Mouse (Mus musculus) limb, embryonic 13.5 days (tissue): ENCODE measurements around the gene Cdk4. TPM values are rescaled to one million over a fixed set of nuclear protein-coding genes. Genes with fewer than 3 reads are reported as not detected.
"Not testable (repeated sequence)": the region's sequence is repeated elsewhere in the genome, so short reads cannot be mapped to it uniquely, and the experiment has no call there.

Source experiments
- ATAC-seq: fragments of 200-750 bp; cut with Nextera tagmentation; 2 replicates; pipeline ENCODE4 v1.8.0; 2017; ENCODE audit warnings: low read depth, moderate number of reproducible peaks, moderate TSS enrichment; ENCODE audit not compliant: low FRiP score
- H3K27ac ChIP-seq: fragments of 300-500 bp; sonication (generic); 2 replicates; pipeline ENCODE4 v1.5.1; 2015; ENCODE audit warnings: inconsistent platforms, mild to moderate bottlenecking, moderate library complexity
- H3K27me3 ChIP-seq: fragments of 300-500 bp; sonication (generic); 2 replicates; pipeline ENCODE4 v1.6.1; 2015; ENCODE audit warnings: mild to moderate bottlenecking, inconsistent platforms
- H3K36me3 ChIP-seq: fragments of 300-500 bp; sonication (generic); 2 replicates; pipeline ENCODE4 v1.6.1; 2015; ENCODE audit warnings: inconsistent platforms, mild to moderate bottlenecking, moderate library complexity
- H3K4me1 ChIP-seq: fragments of 300-500 bp; sonication (generic); 2 replicates; pipeline ENCODE4 v1.6.1; 2015; ENCODE audit warnings: inconsistent platforms
- H3K4me2 ChIP-seq: fragments of 300-500 bp; sonication (generic); replicated peaks from 2 replicates; pipeline ENCODE4 v1.6.1; 2015; ENCODE audit warnings: inconsistent platforms, mild to moderate bottlenecking, moderate library complexity
- H3K4me3 ChIP-seq: fragments of 300-500 bp; sonication (generic); 2 replicates; pipeline ENCODE4 v1.5.1; 2015; ENCODE audit warnings: moderate library complexity, mild to moderate bottlenecking, inconsistent platforms
- H3K9ac ChIP-seq: fragments of 300-500 bp; sonication (generic); 2 replicates; pipeline ENCODE4 v1.6.1; 2015; ENCODE audit warnings: mild to moderate bottlenecking, inconsistent platforms
- H3K9me3 ChIP-seq: fragments of 300-500 bp; sonication (generic); 2 replicates; pipeline ENCODE4 v1.6.1; 2016; ENCODE audit warnings: inconsistent platforms
- WGBS: fragments of 180-500 bp; shearing (Covaris S2); methylation state at CpG from one replicate; pipeline ENCODE4 v1.1.7; 2015; 5-methylcytosine and 5-hydroxymethylcytosine counted together
- polyA plus RNA-seq: library from polyadenylated mRNA; unstranded; fragments of >200 nt; fragmentation: Nextera tagmentation; extraction: Ambion mirVana; gene quantifications from 2 replicates; pipeline ENCODE4 v1.2.1, GENCODE M21; 2015

Cdk4 gene
- polyA plus RNA-seq, 1 experiment from 2014 or later, result 2,027 TPM

DNA sequence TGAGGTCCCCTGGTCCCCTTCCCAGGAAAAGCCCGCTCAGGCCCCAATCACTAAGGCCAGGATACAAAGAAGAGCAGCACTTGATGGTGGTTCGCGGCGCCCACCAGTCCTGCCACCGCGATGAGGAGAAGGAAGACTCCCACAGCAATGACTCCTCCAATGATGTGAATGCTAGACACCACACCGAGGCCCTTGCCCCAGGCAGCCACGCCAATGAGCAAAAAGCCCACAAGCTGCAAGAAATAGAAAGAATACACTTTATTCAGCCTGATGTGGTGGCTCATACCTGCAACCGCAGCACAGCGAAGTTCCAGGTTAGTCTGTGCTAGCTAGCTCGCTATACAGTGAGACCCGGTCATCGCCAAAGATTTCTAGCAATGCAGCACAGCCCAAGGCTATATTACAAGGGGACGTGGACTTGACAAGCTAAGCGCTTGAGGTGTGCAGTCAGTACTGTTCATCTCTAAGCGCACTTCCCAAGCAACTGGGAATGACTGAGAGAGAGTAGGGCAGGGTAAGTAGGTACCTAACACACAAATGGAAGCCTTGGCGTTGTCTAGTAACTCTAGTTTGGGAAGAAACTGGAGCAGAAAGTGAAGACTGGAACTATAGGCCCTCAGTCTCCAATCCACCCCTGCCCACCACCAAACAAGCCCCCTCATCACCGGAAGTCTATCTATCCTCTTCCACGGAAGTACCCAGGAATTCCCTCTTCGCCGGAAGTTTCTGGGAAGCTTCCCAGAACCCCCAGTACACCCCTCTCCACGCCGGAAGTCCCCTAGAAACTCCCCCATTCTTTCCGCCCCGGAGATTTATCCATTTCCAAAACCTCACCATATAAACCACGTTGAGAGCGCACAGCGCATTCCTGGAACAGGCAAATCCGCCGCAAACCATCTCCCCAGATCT, 6.2 kb downstream of the Cdk4 start:
- peak overlapping the region; percentile 98 for H3K4me2 ChIP-seq

DNA sequence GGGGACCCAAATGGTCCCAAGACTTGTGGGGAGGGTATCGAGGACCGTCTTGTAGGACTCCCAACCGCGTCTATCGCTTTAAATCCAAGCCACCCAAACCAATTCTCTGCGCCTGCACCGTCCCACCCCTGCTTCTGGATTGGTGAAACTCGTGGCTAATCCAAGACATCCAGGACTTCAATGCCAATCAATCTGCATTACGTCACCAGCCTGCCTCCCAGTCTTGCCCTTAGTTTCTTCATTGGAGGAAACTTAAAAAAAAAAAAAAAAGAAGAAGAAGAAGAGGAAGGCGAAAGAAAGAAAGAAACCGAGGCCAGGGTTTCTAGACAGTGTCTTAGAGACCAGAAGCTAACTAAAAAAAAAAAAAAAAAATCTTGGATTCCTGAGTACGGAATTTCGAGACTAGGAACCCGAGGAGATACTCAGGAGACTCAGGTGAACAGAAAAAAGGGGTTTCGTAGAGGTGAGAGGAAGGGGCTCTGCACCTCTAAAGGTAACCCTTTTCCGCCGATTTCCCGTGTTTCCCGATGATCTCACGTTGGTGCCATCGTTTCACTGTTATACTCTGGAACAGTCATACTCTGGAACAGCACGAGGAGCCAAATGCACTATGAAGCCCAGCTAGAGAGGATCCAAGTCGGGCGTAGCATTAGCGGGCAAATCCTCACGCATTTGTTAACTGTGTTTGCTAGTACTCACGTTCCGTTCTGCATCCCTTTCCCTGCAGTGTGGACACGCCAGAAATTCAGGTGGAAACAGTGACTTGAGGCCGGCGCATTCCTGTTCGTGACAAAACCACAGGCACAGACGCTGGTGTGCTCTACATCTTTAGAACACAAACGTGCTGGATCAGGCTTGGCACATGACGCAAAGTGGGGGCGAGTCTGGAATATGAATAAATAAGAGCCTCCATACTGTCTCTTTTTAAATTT, 7.1 kb downstream of the Cdk4 start, which contains the start of gene Tspan31:
Gene Tspan31, minus strand, starts transcription at position 75 of the 932 bp plus-strand sequence.
- Histone ChIP-seq H3K4me2 (peak within 1 kb of the TSS; percentile 98), H3K36me3 (peaks cover 33% of the 10 kb centered on the region), H3K9me3 (no peaks in the 10 kb centered on the region), H3K4me3 (peak within 1 kb of the TSS; percentile 68), H3K27me3 (peaks cover 8% of the 10 kb centered on the region), H3K27ac (peak within 1 kb of the TSS; percentile 89), H3K9ac (peak within 1 kb of the TSS; percentile 78), H3K4me1 (peaks cover 22% of the 10 kb centered on the region)
- WGBS, result 2% methylated on average over 36 of the region's 36 CpGs
- ATAC-seq, result peak; percentile 92

More for the DNA sequence above, 6.2 kb downstream of the Cdk4 start:
- Histone ChIP-seq H3K27me3 (no peaks in the 10 kb centered on the region), H3K36me3 (peaks cover 42% of the 10 kb centered on the region), H3K4me3 (peak overlapping the region; percentile 68), H3K9ac (peak overlapping the region; percentile 78), H3K27ac (peak overlapping the region; percentile 89), H3K9me3 (no peaks in the 10 kb centered on the region), H3K4me1 (peaks cover 32% of the 10 kb centered on the region)
- ATAC-seq, result peak; percentile 73
- WGBS, result 7% methylated on average over 30 of the region's 30 CpGs

DNA sequence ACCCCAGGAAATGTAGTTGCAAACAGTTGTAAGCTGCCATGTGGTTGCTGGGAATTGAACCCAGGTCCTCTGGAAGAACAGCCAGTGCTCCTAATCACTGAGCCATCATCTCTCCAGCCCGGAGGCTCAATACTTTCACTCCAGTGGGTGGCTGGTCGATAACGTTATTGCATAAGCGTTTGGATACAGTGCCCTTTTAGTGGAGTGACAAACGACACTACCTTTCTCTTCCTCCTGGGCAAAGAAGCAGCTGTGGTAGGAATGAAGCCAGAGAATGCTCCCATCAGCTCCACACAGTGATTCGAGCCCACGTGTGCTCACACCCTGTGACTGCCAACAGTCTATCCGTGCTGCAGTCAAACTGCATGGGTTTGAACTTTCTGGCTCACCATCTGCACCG, 7.9 kb downstream of the Cdk4 start:
- WGBS, result 79% methylated on average over 9 of the region's 9 CpGs

DNA sequence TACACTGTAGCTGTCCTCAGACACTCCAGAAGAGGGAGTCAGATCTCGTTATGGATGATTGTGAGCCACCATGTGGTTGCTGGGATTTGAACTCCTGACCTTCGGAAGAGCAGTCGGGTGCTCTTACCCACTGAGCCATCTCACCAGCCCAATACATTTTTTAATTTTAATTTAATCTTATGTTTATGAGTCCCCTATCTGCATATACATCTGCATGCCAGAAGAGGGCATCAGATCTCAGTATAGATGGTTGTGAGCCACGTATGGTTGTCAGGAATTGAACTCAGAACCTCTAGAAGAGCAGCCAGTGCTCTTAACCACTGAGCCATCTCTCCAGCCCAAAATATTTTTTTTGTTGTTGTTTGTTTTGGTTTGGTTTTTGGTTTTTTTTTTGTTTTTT, 8.9 kb downstream of the Cdk4 start:
- H3K4me2 ChIP-seq, H3K27ac ChIP-seq, ATAC-seq, H3K9ac ChIP-seq, H3K9me3 ChIP-seq, H3K4me3 ChIP-seq: not testable (repeated sequence)
- Histone ChIP-seq H3K27me3 (peaks cover 27% of the 10 kb centered on the region), H3K4me1 (peaks cover 22% of the 10 kb centered on the region), H3K36me3 (peaks cover 15% of the 10 kb centered on the region)
- 88% methylated on average over 4 of the region's 4 CpGs for WGBS

More for the DNA sequence above, 7.9 kb downstream of the Cdk4 start:
- H3K9me3 ChIP-seq, result no peaks in the 10 kb centered on the region
- H3K4me2 ChIP-seq, result peak overlapping the region; percentile 98
- H3K36me3 ChIP-seq, result peaks cover 26% of the 10 kb centered on the region
- no peak overlapping the region for H3K27ac ChIP-seq
- H3K27me3 ChIP-seq, result peaks cover 16% of the 10 kb centered on the region
- no peak for ATAC-seq
- peaks cover 22% of the 10 kb centered on the region for H3K4me1 ChIP-seq
- H3K9ac ChIP-seq, result peak overlapping the region; percentile 76
- H3K4me3 ChIP-seq, result peak overlapping the region; percentile 68

DNA sequence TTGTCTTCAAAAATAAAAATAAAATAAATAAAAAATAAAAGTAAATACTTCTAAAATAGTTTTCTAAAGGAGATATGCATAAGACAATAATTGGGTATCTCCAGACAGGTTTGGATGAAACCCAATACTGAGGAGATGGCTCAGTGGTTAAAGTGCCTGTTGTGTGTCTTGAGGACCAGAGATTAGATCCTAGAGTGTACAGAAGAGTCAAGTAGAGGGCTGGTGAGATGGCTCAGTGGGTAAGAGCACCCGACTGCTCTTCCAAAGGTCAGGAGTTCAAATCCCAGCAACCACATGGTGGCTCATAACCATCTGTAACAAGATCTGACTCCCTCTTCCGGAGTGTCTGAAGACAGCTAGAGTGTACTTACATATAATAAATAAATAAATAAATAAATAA, 9.6 kb downstream of the Cdk4 start:
- WGBS, result 81% methylated on average over 2 of the region's 2 CpGs
- ATAC-seq, result not testable (repeated sequence)

DNA sequence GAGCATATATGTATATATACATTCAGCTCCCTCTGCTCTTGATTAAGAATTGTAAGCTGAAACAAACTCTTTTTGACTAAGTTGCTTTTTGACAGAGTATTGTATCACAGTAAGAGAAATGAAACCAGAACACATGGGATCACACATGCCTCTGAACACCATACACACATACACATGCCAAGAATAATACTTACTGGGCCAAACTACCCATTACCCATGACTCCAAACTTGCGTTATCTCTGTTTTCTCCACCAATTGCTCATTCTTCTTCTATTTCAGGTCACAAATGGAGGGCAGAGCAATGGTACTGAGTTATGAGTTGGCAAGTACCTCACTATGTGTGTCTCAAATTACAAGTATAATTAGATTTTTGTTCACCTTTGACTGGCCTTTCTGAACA, 10.6 kb downstream of the Cdk4 start:
- no peak overlapping the region for H3K9ac ChIP-seq
- H3K27me3 ChIP-seq, result peaks cover 44% of the 10 kb centered on the region
- no peaks in the 10 kb centered on the region for H3K36me3 ChIP-seq
- H3K9me3 ChIP-seq, result no peaks in the 10 kb centered on the region
- 82% methylated on average over 1 of the region's 1 CpGs for WGBS
- no peak overlapping the region for H3K27ac ChIP-seq
- no peak for ATAC-seq
- H3K4me2 ChIP-seq, result no peak overlapping the region
- H3K4me3 ChIP-seq, result no peak overlapping the region
- peaks cover 22% of the 10 kb centered on the region for H3K4me1 ChIP-seq

More for the DNA sequence above, 9.6 kb downstream of the Cdk4 start:
- H3K36me3 ChIP-seq, H3K27ac ChIP-seq, H3K9me3 ChIP-seq, H3K4me2 ChIP-seq, H3K9ac ChIP-seq, H3K4me3 ChIP-seq: not testable (repeated sequence)
- H3K4me1 ChIP-seq, result peaks cover 25% of the 10 kb centered on the region
- H3K27me3 ChIP-seq, result peaks cover 34% of the 10 kb centered on the region

DNA sequence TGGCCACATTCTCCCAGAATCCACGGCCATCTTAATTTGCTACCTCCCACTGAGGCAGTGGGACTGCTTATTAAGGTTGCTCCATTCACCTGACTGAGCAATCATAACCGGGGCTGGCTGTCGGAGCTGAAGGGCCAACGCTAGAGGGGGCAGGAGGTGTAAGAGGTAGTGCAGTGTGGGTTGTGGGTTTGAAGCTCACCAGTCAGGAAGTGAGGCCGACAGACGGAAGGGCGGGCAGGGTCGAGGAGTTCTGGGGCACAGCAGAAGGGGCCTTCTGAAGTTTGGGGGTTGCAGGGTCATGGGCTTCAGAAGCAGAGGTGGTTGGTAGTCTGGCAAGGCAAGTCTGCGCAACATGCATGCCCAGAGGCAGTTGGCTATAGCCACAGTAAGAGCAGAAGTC, 11.7 kb downstream of the Cdk4 start, which contains the start of gene Agap2:
Gene Agap2, plus strand, starts transcription at position 205 of the 400 bp plus-strand sequence.
- WGBS, result 54% methylated on average over 9 of the region's 9 CpGs
- no peaks in the 10 kb centered on the region for H3K9me3 ChIP-seq
- ATAC-seq, result no peak
- no peak within 1 kb of the TSS for H3K27ac ChIP-seq
- H3K27me3 ChIP-seq, result peaks cover 55% of the 10 kb centered on the region
- no peak within 1 kb of the TSS for H3K4me2 ChIP-seq
- H3K9ac ChIP-seq, result no peak within 1 kb of the TSS
- H3K4me1 ChIP-seq, result peaks cover 29% of the 10 kb centered on the region
- H3K36me3 ChIP-seq, result no peaks in the 10 kb centered on the region
- H3K4me3 ChIP-seq, result no peak within 1 kb of the TSS

DNA sequence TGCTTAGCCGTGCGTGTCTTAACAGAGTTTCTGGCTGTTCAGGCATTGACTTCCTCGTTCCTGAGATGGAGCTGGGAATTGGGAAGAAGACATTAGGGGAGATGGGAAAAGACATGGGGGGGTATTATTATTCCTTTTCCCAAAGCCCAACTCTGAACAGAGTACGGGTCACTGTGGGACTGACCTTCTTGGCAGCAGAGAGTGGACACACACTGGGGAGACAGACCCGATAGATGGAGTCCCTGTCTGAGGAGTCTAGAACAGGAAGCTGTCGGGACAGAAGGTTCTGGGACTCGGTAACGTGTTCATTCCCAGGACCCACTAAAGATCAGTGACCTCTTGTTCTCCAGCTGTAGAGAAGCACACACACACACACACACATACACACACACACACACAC, 12.3 kb downstream of the Cdk4 start:
- Histone ChIP-seq H3K9me3 (no peaks in the 10 kb centered on the region), H3K4me1 (peaks cover 34% of the 10 kb centered on the region), H3K4me3 (no peak overlapping the region), H3K27ac (no peak overlapping the region), H3K27me3 (peaks cover 60% of the 10 kb centered on the region), H3K9ac (no peak overlapping the region), H3K36me3 (no peaks in the 10 kb centered on the region), H3K4me2 (no peak overlapping the region)
- 68% methylated on average over 8 of the region's 8 CpGs for WGBS
- no peak for ATAC-seq

DNA sequence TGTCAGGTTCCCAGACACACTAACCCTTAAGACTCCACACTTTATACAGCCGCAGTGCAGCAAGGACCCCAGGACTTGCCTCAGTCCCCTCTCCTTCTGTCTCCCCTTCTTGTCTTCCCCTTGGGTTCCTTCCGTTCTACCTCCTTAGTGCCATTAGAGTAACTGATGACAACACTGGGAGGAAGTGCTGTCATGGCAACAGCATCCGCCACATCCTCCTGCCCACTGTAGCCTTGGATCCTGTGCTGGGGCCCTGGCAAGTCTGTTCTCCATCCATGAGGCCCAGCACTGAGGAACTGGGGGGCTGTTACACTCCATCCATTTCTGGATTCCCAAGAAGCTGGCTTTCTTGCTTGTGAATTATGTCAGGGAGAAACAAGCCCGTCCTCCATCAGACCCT, 12.7 kb downstream of the Cdk4 start:
- Histone ChIP-seq H3K27ac (no peak overlapping the region), H3K4me1 (peaks cover 34% of the 10 kb centered on the region), H3K9ac (no peak overlapping the region), H3K9me3 (no peaks in the 10 kb centered on the region), H3K27me3 (peaks cover 65% of the 10 kb centered on the region), H3K36me3 (no peaks in the 10 kb centered on the region), H3K4me3 (no peak overlapping the region), H3K4me2 (no peak overlapping the region)
- ATAC-seq, result no peak
- 35% methylated on average over 4 of the region's 4 CpGs for WGBS

DNA sequence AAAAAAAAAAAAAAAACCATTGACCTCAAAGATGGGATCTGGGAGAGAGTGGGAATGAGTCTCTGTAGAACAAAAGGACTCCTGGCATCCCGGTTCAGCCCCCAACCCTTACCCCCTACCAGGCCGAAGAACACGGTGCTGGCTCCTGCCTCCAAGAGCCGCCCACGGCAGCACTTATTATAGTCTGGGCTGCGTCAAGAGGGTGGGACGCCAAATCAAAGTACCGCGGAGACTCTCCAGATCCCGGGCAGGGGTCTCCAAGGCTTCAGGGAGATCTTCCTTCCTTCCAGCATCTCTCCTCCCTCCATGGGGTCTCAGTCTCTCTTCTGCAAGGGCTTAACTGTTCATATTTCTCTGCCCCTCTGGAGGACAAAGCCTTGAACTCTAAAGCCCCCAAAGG, 14.2 kb downstream of the Cdk4 start:
- peaks cover 41% of the 10 kb centered on the region for H3K4me1 ChIP-seq
- no peak overlapping the region for H3K27ac ChIP-seq
- H3K4me2 ChIP-seq, result no peak overlapping the region
- ATAC-seq, result no peak
- 1% methylated on average over 10 of the region's 10 CpGs for WGBS
- H3K4me3 ChIP-seq, result no peak overlapping the region
- no peak overlapping the region for H3K9ac ChIP-seq
- H3K9me3 ChIP-seq, result no peaks in the 10 kb centered on the region
- H3K27me3 ChIP-seq, result peaks cover 79% of the 10 kb centered on the region
- no peaks in the 10 kb centered on the region for H3K36me3 ChIP-seq

DNA sequence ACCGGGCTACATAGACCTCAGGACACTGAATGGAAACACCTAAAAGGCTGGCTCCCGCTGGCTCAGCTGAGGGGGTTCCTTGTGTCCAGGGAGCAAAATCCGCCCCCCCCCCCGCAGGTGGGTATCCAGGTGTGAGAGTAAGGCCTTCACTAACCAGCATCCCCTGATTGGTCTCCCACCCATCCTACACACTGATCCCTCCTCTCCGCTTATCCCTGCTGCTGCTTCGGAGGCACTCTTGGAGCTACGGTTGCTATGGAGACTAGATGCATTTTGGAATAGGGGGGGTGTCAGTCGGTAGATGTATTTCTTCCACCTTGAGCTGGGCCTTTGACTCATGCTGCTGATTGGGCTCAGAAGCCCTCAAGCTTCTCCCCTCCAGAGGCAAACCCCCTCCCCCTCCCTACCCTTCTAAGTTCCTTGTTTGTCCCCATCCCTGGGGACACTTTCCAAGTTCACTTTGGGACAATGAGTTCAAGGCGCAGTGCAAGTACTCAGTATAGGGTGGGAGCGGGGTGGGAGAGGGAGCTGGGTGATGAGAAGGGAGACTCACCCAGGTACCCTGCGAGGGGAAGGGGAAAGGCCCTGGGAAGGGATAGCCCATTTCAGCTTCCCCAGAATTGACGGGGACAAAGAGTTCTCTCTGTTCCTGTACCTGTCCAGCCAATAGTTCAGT, 14.8 kb downstream of the Cdk4 start:
- H3K9ac ChIP-seq, result no peak overlapping the region; the same call in 1 of the 2 replicates
- no peaks in the 10 kb centered on the region for H3K36me3 ChIP-seq
- no peak overlapping the region for H3K27ac ChIP-seq
- no peak for ATAC-seq
- H3K27me3 ChIP-seq, result peaks cover 85% of the 10 kb centered on the region
- 2% methylated on average over 12 of the region's 12 CpGs for WGBS
- peak overlapping the region; percentile 56 for H3K4me3 ChIP-seq
- peak overlapping the region; percentile 98 for H3K4me2 ChIP-seq
- no peaks in the 10 kb centered on the region for H3K9me3 ChIP-seq
- H3K4me1 ChIP-seq, result peaks cover 41% of the 10 kb centered on the region
